Mouse (Mus musculus): ENCODE results near the gene Hoxc6. TPM values are rescaled to one million over a fixed set of nuclear protein-coding genes. Genes with fewer than 3 reads are reported as not detected.

Hoxc6 gene
- total RNA-seq, 2 experiments from 2014 or later = not detected

GRCm38 (mm10) chr15:103010847-103011555 is 12.9 kb downstream of the Hoxc6 start:
- DNase-seq (ENCODE audit: low spot score in 2 of 2) = no peak

- no peak for DNase-seq (ENCODE audit: low spot score in 2 of 2)
Observed at GRCm38 (mm10) chr15:103011928-103012486, 13.9 kb downstream of the Hoxc6 start.

- peak in 1 of 2 experiments; percentile 41 for DNase-seq (ENCODE audit: low spot score in 2 of 2)
Observed at GRCm38 (mm10) chr15:103013238-103013984, 15.4 kb downstream of the Hoxc6 start.

GRCm38 (mm10) chr15:103014166-103015008 is 16.3 kb downstream of the Hoxc6 start:
- no peak for DNase-seq (ENCODE audit: low spot score in 2 of 2)

- no peak for DNase-seq (ENCODE audit: low spot score in 2 of 2)
Observed at GRCm38 (mm10) chr15:103015009-103015399, 16.9 kb downstream of the Hoxc6 start.

GRCm38 (mm10) chr15:103015406-103016166 is 17.5 kb downstream of the Hoxc6 start:
- DNase-seq (ENCODE audit: low spot score in 2 of 2) = no peak

- DNase-seq (ENCODE audit: low spot score in 2 of 2) = no peak
Observed at GRCm38 (mm10) chr15:103018636-103019035, 20.6 kb downstream of the Hoxc6 start, which contains the start of gene Hoxc4. Gene Hoxc4 (plus strand): TSS chr15:103018934.

GRCm38 (mm10) chr15:103020899-103021418 is 22.9 kb downstream of the Hoxc6 start:
- no peak for DNase-seq (ENCODE audit: low spot score in 2 of 2)

- DNase-seq (ENCODE audit: low spot score in 2 of 2) = no peak
Observed at GRCm38 (mm10) chr15:103021544-103021943, 23.5 kb downstream of the Hoxc6 start.

- DNase-seq (ENCODE audit: low spot score in 2 of 2) = no peak
Observed at GRCm38 (mm10) chr15:103024131-103024530, 26.1 kb downstream of the Hoxc6 start.

GRCm38 (mm10) chr15:103027266-103028235 is 29.5 kb downstream of the Hoxc6 start:
- no peak for DNase-seq (ENCODE audit: low spot score in 2 of 2)

- no peak for DNase-seq (ENCODE audit: low spot score in 2 of 2)
Observed at GRCm38 (mm10) chr15:103028916-103029512, 31.0 kb downstream of the Hoxc6 start.

GRCm38 (mm10) chr15:103030142-103030541 is 32.1 kb downstream of the Hoxc6 start:
- no peak for DNase-seq (ENCODE audit: low spot score in 2 of 2)

GRCm38 (mm10) chr15:103032167-103032566 is 34.1 kb downstream of the Hoxc6 start:
- no peak for DNase-seq (ENCODE audit: low spot score in 2 of 2)

GRCm38 (mm10) chr15:103032646-103033575 is 34.9 kb downstream of the Hoxc6 start:
- DNase-seq (ENCODE audit: low spot score in 2 of 2) = no peak

GRCm38 (mm10) chr15:103034043-103034806 is 36.2 kb downstream of the Hoxc6 start:
- no peak for DNase-seq (ENCODE audit: low spot score in 2 of 2)
